Mouse (Mus musculus) G1E (cell line): ENCODE results near the gene Iglon5.

Experiments used
- CTCF ChIP-seq: IDR thresholded peaks from 2 replicates; pipeline ENCODE4 v1.5.1; 2012; ENCODE audit warnings: low read depth, low read length, inconsistent platforms, mixed read lengths
- GATA1 ChIP-seq: IDR thresholded peaks from 2 replicates; pipeline ENCODE4 v1.6.1; 2012; ENCODE audit warnings: borderline replicate concordance, low read length, inconsistent platforms, mixed read lengths
- POLR2AphosphoS5 ChIP-seq: IDR thresholded peaks from 2 replicates; pipeline ENCODE4 v1.6.1; 2012; ENCODE audit warnings: low read depth, low read length, inconsistent platforms; ENCODE audit not compliant: insufficient replicate concordance

- TF ChIP-seq CTCF (no peak), GATA1 (no peak), POLR2AphosphoS5 (no peak)
Measured at GRCm38 (mm10) chr7:43522776-43523175, 32.9 kb upstream of the Iglon5 start.
